Mouse (Mus musculus): ENCODE measurements around the gene Ostm1.

Ostm1 gene

GRCm38 (mm10) chr10:42583157-42583872, at the start of gene Ostm1, which contains the start of gene Nr2e1:
Gene Ostm1, plus strand, starts transcription at chr10:42583822.
Gene Nr2e1, minus strand, starts transcription at chr10:42583632.
- no peak for DNase-seq (ENCODE audit: low read depth, low spot score)

- no peak for DNase-seq (ENCODE audit: low read depth, low spot score)
These were observed 49.7 kb upstream of the Ostm1 start for GRCm38 (mm10) chr10:42533836-42534453.

- no peak for DNase-seq (ENCODE audit: low read depth, low spot score)
These were observed 45.9 kb upstream of the Ostm1 start for GRCm38 (mm10) chr10:42537571-42538316.

- DNase-seq (ENCODE audit: low read depth, low spot score): no peak
These were observed 37.7 kb upstream of the Ostm1 start for GRCm38 (mm10) chr10:42545707-42546503.

- no peak for DNase-seq (ENCODE audit: low read depth, low spot score)
These were observed 37.1 kb upstream of the Ostm1 start for GRCm38 (mm10) chr10:42546507-42546906.

GRCm38 (mm10) chr10:42559581-42560200, 23.9 kb upstream of the Ostm1 start:
- DNase-seq (ENCODE audit: low read depth, low spot score): no peak

- no peak for DNase-seq (ENCODE audit: low read depth, low spot score)
These were observed 21.4 kb upstream of the Ostm1 start for GRCm38 (mm10) chr10:42562272-42562671.

GRCm38 (mm10) chr10:42572567-42572966, 11.1 kb upstream of the Ostm1 start:
- no peak for DNase-seq (ENCODE audit: low read depth, low spot score)

- DNase-seq (ENCODE audit: low read depth, low spot score): no peak
These were observed 10.7 kb upstream of the Ostm1 start for GRCm38 (mm10) chr10:42572971-42573370.

GRCm38 (mm10) chr10:42574639-42575038, 9.0 kb upstream of the Ostm1 start:
- DNase-seq (ENCODE audit: low read depth, low spot score): no peak

- no peak for DNase-seq (ENCODE audit: low read depth, low spot score)
These were observed 5.9 kb upstream of the Ostm1 start for GRCm38 (mm10) chr10:42577525-42578280.

- no peak for DNase-seq (ENCODE audit: low read depth, low spot score)
These were observed 5.3 kb upstream of the Ostm1 start for GRCm38 (mm10) chr10:42578281-42578675.

GRCm38 (mm10) chr10:42578698-42579474, 4.7 kb upstream of the Ostm1 start:
- DNase-seq (ENCODE audit: low read depth, low spot score): no peak

GRCm38 (mm10) chr10:42579475-42580130, 4.0 kb upstream of the Ostm1 start:
- no peak for DNase-seq (ENCODE audit: low read depth, low spot score)

- no peak for DNase-seq (ENCODE audit: low read depth, low spot score)
These were observed 3.3 kb upstream of the Ostm1 start for GRCm38 (mm10) chr10:42580131-42580950.

- DNase-seq (ENCODE audit: low read depth, low spot score): no peak
These were observed 2.7 kb upstream of the Ostm1 start for GRCm38 (mm10) chr10:42580951-42581277.

- DNase-seq (ENCODE audit: low read depth, low spot score): no peak
These were observed 1.7 kb upstream of the Ostm1 start for GRCm38 (mm10) chr10:42581694-42582565.

All from CD4-positive helper T cell, adult 2 months (primary cell).